Mouse (Mus musculus) CH12.LX (cell line): ENCODE measurements around the gene Sparc. TPM values are rescaled to one million over a fixed set of nuclear protein-coding genes. Genes with fewer than 3 reads are reported as not detected.

Experiments used
- DNase-seq: peaks from one replicate; pipeline ENCODE4 v3.0.0-alpha.2; 2013; ENCODE audit errors: extremely low read depth
- H3K27ac ChIP-seq: 2 replicates; pipeline ENCODE4 v1.5.1; 2012; ENCODE audit warnings: low read depth, mild to moderate bottlenecking, control low read depth, moderate library complexity; ENCODE audit not compliant: insufficient read depth
- H3K27me3 ChIP-seq: replicated peaks from 2 replicates; pipeline ENCODE3; 2012; ENCODE audit warnings: inconsistent platforms
- H3K36me3 ChIP-seq, 2 experiments: replicated peaks in 1 of 2; 2 replicates each; pipeline versions ENCODE3 to v1.6.1; 2012; ENCODE audit warnings: inconsistent platforms in 1 of 2, low read length in 1 of 2, mild to moderate bottlenecking in 1 of 2, mixed read lengths in 1 of 2, moderate library complexity in 1 of 2; ENCODE audit not compliant: control insufficient read depth in 1 of 2, insufficient read depth in 1 of 2
- H3K4me1 ChIP-seq, 2 experiments: 2 replicates each; pipeline ENCODE4 v1.6.1; 2012; ENCODE audit warnings: inconsistent platforms in 1 of 2, moderate library complexity in 1 of 2; ENCODE audit not compliant: insufficient read depth in 2 of 2, control insufficient read depth in 1 of 2
- H3K4me2 ChIP-seq: 2 replicates; pipeline ENCODE4 v1.6.1; 2012; ENCODE audit warnings: low read depth, mild to moderate bottlenecking, control low read depth; ENCODE audit not compliant: poor library complexity, insufficient read depth, severe bottlenecking
- H3K4me3 ChIP-seq, 3 experiments: fragments of 150-350 bp in 1 of 3; sonication (generic) in 1 of 3; replicated peaks in 1 of 3; 2 replicates each; pipeline versions ENCODE3 to v1.5.1; 2011 to 2012; ENCODE audit warnings: low read depth in 2 of 3, low read length in 2 of 3, mild to moderate bottlenecking in 2 of 3, moderate library complexity in 2 of 3, control low read depth in 1 of 3, improper control_type of control experiment in 1 of 3, inconsistent platforms in 1 of 3, mixed read lengths in 1 of 3; ENCODE audit not compliant: poor library complexity in 1 of 3
- H3K79me2 ChIP-seq: replicated peaks from 2 replicates; pipeline ENCODE4 v1.6.1; 2012; ENCODE audit warnings: mild to moderate bottlenecking, moderate library complexity; ENCODE audit not compliant: control insufficient read depth, poor library complexity, insufficient read depth, severe bottlenecking; ENCODE audit errors: extremely low read depth
- H3K9ac ChIP-seq: 2 replicates; pipeline ENCODE4 v1.6.1; 2012; ENCODE audit warnings: low read depth, mild to moderate bottlenecking, control low read depth, moderate library complexity; ENCODE audit not compliant: insufficient read depth
- H3K9me3 ChIP-seq: replicated peaks from 2 replicates; pipeline ENCODE3; 2012; ENCODE audit warnings: low read length, inconsistent platforms, mixed read lengths
- CHD1 ChIP-seq: IDR thresholded peaks from 2 replicates; pipeline ENCODE4 v1.6.1; 2012; ENCODE audit warnings: low read depth, low read length, improper control_type of control experiment, inconsistent platforms
- E2F4 ChIP-seq: IDR thresholded peaks from 2 replicates; pipeline ENCODE4 v1.6.1; 2011; ENCODE audit warnings: low read depth, low read length, improper control_type of control experiment; ENCODE audit not compliant: insufficient replicate concordance
- ETS1 ChIP-seq: conservative IDR thresholded peaks from 2 replicates; pipeline ENCODE4 v1.6.1; 2012; ENCODE audit warnings: low read depth, mild to moderate bottlenecking, inconsistent platforms, low read length, improper control_type of control experiment, moderate library complexity
- JUND ChIP-seq: conservative IDR thresholded peaks from 2 replicates; pipeline ENCODE4 v1.6.1; 2011; ENCODE audit warnings: low read depth, low read length, improper control_type of control experiment
- KAT2A ChIP-seq: IDR thresholded peaks from 2 replicates; pipeline ENCODE4 v1.6.1; 2012; ENCODE audit warnings: low read length, improper control_type of control experiment, inconsistent platforms; ENCODE audit not compliant: insufficient replicate concordance
- MAFK ChIP-seq: IDR thresholded peaks from 2 replicates; pipeline ENCODE4 v1.6.1; 2011; ENCODE audit warnings: low read length, improper control_type of control experiment; ENCODE audit not compliant: insufficient replicate concordance
- MAX ChIP-seq: IDR thresholded peaks from 2 replicates; pipeline ENCODE4 v1.6.1; 2011; ENCODE audit warnings: low read length, improper control_type of control experiment
- MAZ ChIP-seq: IDR thresholded peaks from 2 replicates; pipeline ENCODE4 v1.6.1; 2012; ENCODE audit warnings: low read depth, mild to moderate bottlenecking, inconsistent platforms, low read length, improper control_type of control experiment, moderate library complexity
- MEF2A ChIP-seq: IDR thresholded peaks from 2 replicates; pipeline ENCODE4 v1.6.1; 2014; ENCODE audit warnings: low read depth, mild to moderate bottlenecking, inconsistent platforms, low read length, improper control_type of control experiment, borderline replicate concordance
- NELFE ChIP-seq: IDR thresholded peaks from 2 replicates; pipeline ENCODE4 v1.6.1; 2011; ENCODE audit warnings: low read depth, low read length, improper control_type of control experiment
- NRF1 ChIP-seq: IDR thresholded peaks from 2 replicates; pipeline ENCODE4 v1.6.1; 2014; ENCODE audit warnings: low read depth, mild to moderate bottlenecking, inconsistent platforms, low read length, improper control_type of control experiment, moderate library complexity
- PAX5 ChIP-seq: IDR thresholded peaks from 2 replicates; pipeline ENCODE4 v1.6.1; 2012; ENCODE audit warnings: low read length, inconsistent platforms, mixed read lengths
- POLR2A ChIP-seq: IDR thresholded peaks from 2 replicates; pipeline ENCODE4 v1.6.1; 2011; ENCODE audit warnings: low read depth, mild to moderate bottlenecking, improper control_type of control experiment, low read length
- POLR2AphosphoS2 ChIP-seq: IDR thresholded peaks from 2 replicates; pipeline ENCODE4 v1.6.1; 2011; ENCODE audit warnings: low read depth, low read length, improper control_type of control experiment
- RAD21 ChIP-seq: IDR thresholded peaks from 2 replicates; pipeline ENCODE4 v1.6.1; 2011; ENCODE audit warnings: low read depth, mild to moderate bottlenecking, low read length, improper control_type of control experiment, moderate library complexity
- RCOR1 ChIP-seq: conservative IDR thresholded peaks from 2 replicates; pipeline ENCODE4 v1.6.1; 2012; ENCODE audit warnings: low read depth, mild to moderate bottlenecking, inconsistent platforms, low read length, improper control_type of control experiment
- TBP ChIP-seq: conservative IDR thresholded peaks from 2 replicates; pipeline ENCODE4 v1.6.1; 2011; ENCODE audit warnings: low read depth, low read length, improper control_type of control experiment
- USF2 ChIP-seq: conservative IDR thresholded peaks from 2 replicates; pipeline ENCODE4 v1.6.1; 2011; ENCODE audit warnings: low read depth, low read length, improper control_type of control experiment
- ZKSCAN1 ChIP-seq: IDR thresholded peaks from 2 replicates; pipeline ENCODE4 v1.6.1; 2012; ENCODE audit warnings: low read depth, inconsistent platforms, low read length, improper control_type of control experiment, borderline replicate concordance
- ZMIZ1 ChIP-seq: IDR thresholded peaks from 2 replicates; pipeline ENCODE4 v1.6.1; 2012; ENCODE audit warnings: low read depth, mild to moderate bottlenecking, inconsistent platforms, low read length, improper control_type of control experiment
- dilution Hi-C: fragments of 300-500 bp; cut with MboI; formaldehyde crosslinking; loops from 2 replicates; pipeline ENCODE4 v1.14.3; 2020; ENCODE audit warnings: low sequenced_read_pairs; ENCODE audit not compliant: extremely low pct_unique_long_range_greater_than_20kb, extremely low pct_ligation_motif_present
- in situ Hi-C: fragments of 300-500 bp; cut with MboI; formaldehyde crosslinking; loops from 3 replicates; pipeline ENCODE4 v1.14.3; 2019; ENCODE audit warnings: low sequenced_read_pairs, low pct_ligation_motif_present, low pct_unique_long_range_greater_than_20kb, mixed read lengths
- polyA plus RNA-seq: library from polyadenylated mRNA; unstranded; fragments of >175 nt; gene quantifications from 2 replicates; pipeline ENCODE4 v1.2.1, GENCODE M21; 2012; ENCODE audit warnings: low read depth; ENCODE audit not compliant: insufficient read length
- total RNA-seq, 2 experiments: library from RNA; depleted of rRNA; stranded (reverse); fragments of 300-350 nt in 1 of 2; fragments of >200 nt in 1 of 2; gene quantifications; 2 replicates each; pipeline ENCODE4 v1.2.3; 2012 to 2014

The Sparc gene
- total and polyA plus RNA-seq, 3 experiments = 0.13 to 0.57 TPM; not detected in 1

DNA sequence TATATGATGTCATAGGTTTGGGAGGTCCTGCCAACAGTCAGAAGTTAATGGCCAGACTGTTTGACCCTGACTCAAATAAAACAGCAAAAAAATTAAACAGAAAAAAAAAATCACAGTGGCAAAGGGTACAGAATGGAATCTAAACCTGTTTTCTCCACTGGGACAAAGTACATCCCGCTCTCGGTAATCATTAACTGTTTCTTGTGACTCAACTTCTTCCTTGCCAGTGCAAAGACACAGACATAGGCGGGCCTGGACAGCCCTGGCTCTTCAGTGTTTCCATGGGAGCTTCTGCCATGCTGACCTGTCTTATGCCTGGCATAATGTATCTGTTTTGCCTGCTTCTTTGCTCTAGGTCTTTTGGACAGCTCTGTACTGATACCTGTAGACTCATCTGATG is 42.2 kb upstream of the Sparc start:
- Histone ChIP-seq H3K9me3 (no peaks in the 10 kb centered on the region), H3K27me3 (no peaks in the 10 kb centered on the region), H3K9ac (no peak overlapping the region), H3K27ac (no peak overlapping the region), H3K4me2 (no peak overlapping the region), H3K36me3 (no peaks in the 10 kb centered on the region), H3K4me1 (peaks cover 2 to 18% of the 10 kb centered on the region in 2 experiments; a peak in 3 of 4 replicates), H3K79me2 (peaks cover 9% of the 10 kb centered on the region), H3K4me3 (no peak overlapping the region)
- no peak for TF ChIP-seq TBP
- no peak for TF ChIP-seq RCOR1
- TF ChIP-seq MAZ = no peak
- TF ChIP-seq CHD1 = no peak
- in situ Hi-C loops = no loop called here
- DNase-seq = no peak
- dilution Hi-C loops = no loop called here

DNA sequence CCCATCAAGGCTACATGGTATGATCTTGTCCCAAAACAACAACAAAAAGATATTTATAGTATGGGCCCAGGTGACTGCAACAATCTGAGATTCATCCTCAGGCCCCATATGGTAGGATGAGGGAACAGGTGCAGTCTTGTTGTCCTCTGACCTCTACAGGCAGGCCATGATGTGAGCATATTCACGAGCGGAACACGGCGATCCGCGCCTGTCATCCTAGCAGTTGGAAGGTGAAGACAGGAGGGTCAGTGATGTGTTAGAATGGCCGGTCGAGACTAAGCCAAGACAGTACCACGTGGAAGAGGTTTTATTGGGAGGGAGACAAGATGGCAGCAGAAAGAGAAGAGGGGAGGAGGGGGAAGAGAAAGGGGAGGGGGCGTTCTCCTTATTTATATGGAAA is 41.7 kb upstream of the Sparc start:
- Histone ChIP-seq H3K27ac (no peak overlapping the region), H3K27me3 (no peaks in the 10 kb centered on the region), H3K9me3 (no peaks in the 10 kb centered on the region), H3K36me3 (no peaks in the 10 kb centered on the region), H3K9ac (no peak overlapping the region), H3K4me2 (no peak overlapping the region), H3K4me1 (peaks cover 4 to 23% of the 10 kb centered on the region in 2 experiments; a peak in 3 of 4 replicates), H3K4me3 (no peak overlapping the region), H3K79me2 (peaks cover 9% of the 10 kb centered on the region)
- in situ Hi-C loops = no loop called here
- no peak for DNase-seq
- dilution Hi-C loops = no loop called here
- TF ChIP-seq PAX5 = no peak
- TF ChIP-seq JUND = no peak
- no peak for TF ChIP-seq ETS1

DNA sequence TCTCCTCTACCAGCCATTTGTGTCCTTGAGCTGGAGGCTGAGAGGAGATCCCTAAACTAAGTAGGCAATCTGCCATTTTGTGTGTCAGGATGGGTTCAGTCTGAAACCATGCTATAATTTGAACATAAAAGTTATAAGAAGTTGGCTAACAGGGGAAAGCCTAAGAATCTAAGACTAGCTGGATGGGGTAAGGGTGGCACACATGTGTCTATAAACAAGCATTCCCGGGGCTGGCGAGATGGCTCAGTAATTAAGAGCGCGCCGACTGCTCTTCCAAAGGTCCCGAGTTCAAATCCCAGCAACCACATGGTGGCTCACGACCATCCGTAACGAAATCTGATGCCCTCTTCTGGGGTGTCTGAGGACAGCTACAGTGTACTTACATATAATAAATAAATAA is 39.2 kb upstream of the Sparc start:
- Histone ChIP-seq H3K4me3 (no peak overlapping the region), H3K9me3 (no peaks in the 10 kb centered on the region), H3K36me3 (peaks cover 0 to 13% of the 10 kb centered on the region in 2 experiments), H3K4me2 (no peak overlapping the region), H3K79me2 (peaks cover 16% of the 10 kb centered on the region), H3K27me3 (no peaks in the 10 kb centered on the region), H3K27ac (no peak overlapping the region), H3K4me1 (peaks cover 8 to 41% of the 10 kb centered on the region in 2 experiments; a peak in 3 of 4 replicates), H3K9ac (no peak overlapping the region)
- dilution Hi-C loops = no loop called here
- DNase-seq = no peak
- TF ChIP-seq MAX = no peak
- TF ChIP-seq POLR2A = no peak
- no peak for TF ChIP-seq E2F4
- no peak for TF ChIP-seq POLR2AphosphoS2
- no peak for TF ChIP-seq JUND
- no peak for TF ChIP-seq USF2
- TF ChIP-seq ZMIZ1 = no peak
- no peak for TF ChIP-seq TBP
- TF ChIP-seq RAD21 = no peak
- no peak for TF ChIP-seq MEF2A
- TF ChIP-seq NELFE = no peak
- no peak for TF ChIP-seq NRF1
- no peak for TF ChIP-seq KAT2A
- no peak for TF ChIP-seq MAFK
- TF ChIP-seq ZKSCAN1 = no peak
- in situ Hi-C loops = no loop called here
